Mouse (Mus musculus) embryo, embryonic 10.5 days (tissue): ENCODE measurements around the gene Gm49673.
"Not testable (repeated sequence)": the region's sequence is repeated elsewhere in the genome, so short reads cannot be mapped to it uniquely, and the experiment has no call there.

Experiments
- DNase-seq: peaks from one replicate; pipeline ENCODE4 v3.0.0-alpha.2; 2015; ENCODE audit warnings: low spot score

Gene Gm49673

DNA sequence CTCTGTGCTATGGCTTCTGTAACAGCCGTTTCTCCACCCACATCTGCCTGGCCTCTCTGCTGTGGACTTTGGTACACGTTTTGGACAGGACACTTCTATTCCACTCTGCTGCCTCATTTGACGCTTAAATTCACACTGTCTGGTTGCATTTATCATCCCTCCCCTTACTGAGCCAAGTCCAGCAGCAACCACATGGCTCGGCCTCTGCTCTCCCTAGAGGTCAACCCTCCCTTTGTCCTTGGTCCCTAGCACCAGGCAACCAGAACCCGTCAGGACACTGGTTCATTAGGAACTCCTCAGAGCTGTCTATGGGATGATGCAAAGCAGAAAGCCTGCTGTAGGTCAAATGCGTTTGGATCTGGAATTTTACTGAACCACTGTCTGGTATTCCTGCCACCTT, 16.7 kb downstream of the Gm49673 start:
- DNase-seq: not testable (repeated sequence)

GRCm38 (mm10) chr17:8129578-8129977, 18.0 kb downstream of the Gm49673 start:
- not testable (repeated sequence) for DNase-seq

DNA sequence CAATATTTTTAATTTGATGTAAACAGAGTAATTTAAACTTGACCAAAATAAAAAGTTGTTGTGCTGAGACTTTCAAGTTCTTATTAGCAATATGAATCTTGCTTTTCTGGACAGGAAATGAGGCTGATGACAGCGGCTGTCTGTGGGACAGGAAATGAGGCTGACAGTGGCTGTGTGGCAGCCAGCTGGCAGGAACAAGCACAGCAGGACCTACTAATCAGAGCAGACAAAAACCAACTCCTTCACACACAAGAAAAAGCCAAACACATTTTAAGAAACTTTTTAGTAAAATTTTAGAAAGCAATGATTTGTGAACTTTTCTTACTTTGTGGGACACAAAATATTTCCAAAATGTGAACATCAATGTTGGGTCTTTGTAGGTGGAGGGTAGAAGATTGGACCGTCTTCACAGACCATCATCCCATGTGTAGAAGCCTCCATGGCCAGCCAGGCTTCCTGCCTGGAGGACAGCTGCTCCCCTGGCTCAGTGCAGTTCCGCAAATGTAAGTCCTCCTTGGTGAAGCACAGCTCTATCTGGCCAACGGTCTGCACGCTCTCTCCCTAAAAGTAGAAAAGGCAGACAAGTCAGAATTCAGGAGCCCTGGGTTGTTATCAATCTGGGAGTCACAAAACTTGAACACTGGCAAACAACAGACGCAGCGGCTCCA, 19.1 kb downstream of the Gm49673 start:
- not testable (repeated sequence) for DNase-seq

- DNase-seq: not testable (repeated sequence)
These were observed 23.0 kb downstream of the Gm49673 start for GRCm38 (mm10) chr17:8124586-8124985.

- not testable (repeated sequence) for DNase-seq
These were observed 24.6 kb downstream of the Gm49673 start for GRCm38 (mm10) chr17:8122974-8123373.

DNA sequence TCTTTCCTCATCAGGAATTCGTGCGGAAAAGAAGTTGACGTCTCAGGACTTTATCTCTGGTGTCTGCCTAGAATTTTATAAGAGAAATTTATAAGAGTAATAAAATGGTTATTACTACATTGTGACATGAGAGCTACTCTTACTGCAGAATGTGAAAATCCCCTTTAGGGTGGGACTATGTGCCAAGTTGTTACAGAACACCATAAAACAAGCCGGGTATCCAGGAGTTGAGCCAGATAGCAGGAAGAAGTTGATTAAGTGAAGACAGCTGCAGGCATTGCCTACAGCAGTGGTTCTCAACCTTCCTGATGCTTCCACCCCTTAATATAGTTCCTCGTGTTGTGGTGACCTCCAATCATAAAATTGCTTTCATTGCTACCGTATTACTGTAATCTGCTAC, 30.7 kb downstream of the Gm49673 start:
- not testable (repeated sequence) for DNase-seq

GRCm38 (mm10) chr17:8116378-8116777, 31.2 kb downstream of the Gm49673 start:
- DNase-seq: not testable (repeated sequence)

- DNase-seq: not testable (repeated sequence)
These were observed 35.4 kb downstream of the Gm49673 start for GRCm38 (mm10) chr17:8112199-8112598.

DNA sequence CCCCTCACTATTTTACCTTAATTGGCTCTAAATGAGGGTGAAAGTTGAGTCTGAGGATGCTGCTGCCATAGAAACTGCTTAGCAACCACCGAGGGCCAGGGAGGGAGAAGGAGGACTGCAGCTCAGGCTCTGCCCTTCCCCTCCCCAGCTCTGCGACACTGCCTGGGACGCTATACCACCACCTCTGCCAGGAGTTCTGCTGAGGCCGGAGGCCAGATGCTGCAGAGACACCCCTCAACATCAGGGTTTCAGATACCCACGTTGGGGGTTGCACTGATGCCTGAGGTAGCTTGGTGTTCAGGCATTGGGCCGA, 46.3 kb downstream of the Gm49673 start:
- DNase-seq: not testable (repeated sequence)

GRCm38 (mm10) chr17:8100405-8101296, 46.9 kb downstream of the Gm49673 start:
- not testable (repeated sequence) for DNase-seq

GRCm38 (mm10) chr17:8096199-8096598, 51.4 kb downstream of the Gm49673 start:
- DNase-seq: not testable (repeated sequence)

DNA sequence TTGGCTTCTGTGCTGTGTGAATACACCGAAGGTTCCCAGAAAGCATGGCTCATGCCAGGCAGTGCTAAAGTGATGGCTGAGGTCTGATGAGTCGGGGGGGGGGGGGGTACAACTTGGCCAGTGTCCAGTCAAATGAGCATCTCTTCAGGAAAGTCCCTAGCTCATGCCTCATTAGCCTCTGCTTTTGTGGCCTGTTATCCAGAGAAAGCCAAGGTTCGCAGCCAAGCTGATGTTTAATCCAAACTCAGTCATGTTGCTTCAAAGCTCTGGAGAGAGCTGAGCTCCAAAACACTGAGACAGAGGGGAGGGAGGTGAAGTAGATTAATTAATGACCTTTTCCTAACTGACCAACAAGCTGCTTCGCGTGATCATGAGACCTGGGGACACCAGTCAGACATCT, 51.9 kb downstream of the Gm49673 start:
- DNase-seq: not testable (repeated sequence)

- not testable (repeated sequence) for DNase-seq
These were observed 54.8 kb downstream of the Gm49673 start for GRCm38 (mm10) chr17:8092537-8093526.

DNA sequence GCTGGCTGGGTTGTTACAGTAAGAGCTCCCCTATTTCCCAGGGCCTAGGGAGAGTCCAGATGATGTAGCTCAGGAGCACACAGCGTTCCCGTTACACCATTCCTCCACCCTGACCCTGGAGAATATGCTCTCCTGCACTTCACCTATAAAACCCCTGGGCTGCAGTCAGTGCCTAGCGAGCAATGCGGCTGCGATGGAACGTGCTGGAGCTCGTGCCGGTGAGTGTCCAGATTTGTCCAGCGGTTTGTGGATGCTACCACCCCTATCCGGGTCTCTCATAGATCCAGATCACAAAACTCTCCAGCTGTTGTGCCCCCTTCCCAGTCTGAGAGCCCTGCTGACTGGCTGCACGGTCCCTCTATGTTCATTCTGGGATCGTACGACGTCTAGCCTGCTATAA, 56.3 kb downstream of the Gm49673 start:
- not testable (repeated sequence) for DNase-seq

DNA sequence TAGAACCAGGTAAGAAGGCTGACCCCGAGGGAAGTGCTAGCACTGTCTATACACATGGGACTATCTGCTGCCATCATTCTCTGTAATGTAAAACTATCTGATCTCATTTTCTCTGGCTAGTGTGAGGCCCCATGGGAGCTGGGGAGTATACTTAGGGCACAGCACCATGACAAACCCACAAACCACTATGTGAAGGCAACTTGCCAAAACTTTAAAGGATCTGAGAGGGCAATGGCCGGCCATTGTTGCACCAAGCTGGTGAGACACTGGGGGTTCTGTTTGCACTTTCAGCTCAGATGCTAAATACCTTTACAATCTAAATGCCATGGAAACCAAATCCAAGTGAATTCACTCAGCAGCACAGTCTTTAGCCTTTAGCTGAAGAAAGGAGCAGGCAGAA, 77.7 kb downstream of the Gm49673 start:
- not testable (repeated sequence) for DNase-seq

GRCm38 (mm10) chr17:8056637-8057138, 90.9 kb downstream of the Gm49673 start:
- DNase-seq: not testable (repeated sequence)

DNA sequence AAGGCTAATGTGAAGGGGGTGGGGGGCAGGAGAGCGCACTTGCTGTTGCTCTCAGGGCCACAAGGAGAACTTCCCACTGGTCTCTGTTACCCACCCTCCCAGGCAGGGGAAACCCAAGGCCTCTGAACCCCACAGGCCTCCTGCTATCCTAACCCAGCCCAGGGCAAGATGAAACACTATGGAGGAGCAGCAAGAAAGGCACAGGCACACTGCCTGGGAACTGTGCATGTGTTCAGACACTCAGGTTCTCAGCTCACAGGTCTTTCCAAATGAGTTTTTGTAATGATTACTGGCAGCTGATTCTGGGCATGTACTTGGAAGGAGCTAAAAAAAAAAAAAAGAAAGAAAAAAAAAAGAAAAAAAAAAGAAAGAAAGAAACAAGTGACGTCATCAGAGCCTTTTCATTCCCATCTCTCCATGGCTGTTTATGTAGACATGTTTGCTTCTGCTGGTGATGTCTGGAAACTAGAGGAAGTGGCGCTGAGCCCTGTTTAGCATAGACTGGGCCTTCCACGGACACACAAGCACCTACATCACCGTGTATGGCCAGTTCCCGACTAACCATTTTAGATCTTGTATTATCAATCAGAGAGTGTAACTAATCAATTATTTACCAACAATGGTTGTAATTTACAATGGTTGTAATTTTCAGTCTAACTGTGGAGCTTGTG, 91.5 kb downstream of the Gm49673 start:
- not testable (repeated sequence) for DNase-seq

GRCm38 (mm10) chr17:8051247-8051646, 96.3 kb downstream of the Gm49673 start:
- peak; percentile 45 for DNase-seq

DNA sequence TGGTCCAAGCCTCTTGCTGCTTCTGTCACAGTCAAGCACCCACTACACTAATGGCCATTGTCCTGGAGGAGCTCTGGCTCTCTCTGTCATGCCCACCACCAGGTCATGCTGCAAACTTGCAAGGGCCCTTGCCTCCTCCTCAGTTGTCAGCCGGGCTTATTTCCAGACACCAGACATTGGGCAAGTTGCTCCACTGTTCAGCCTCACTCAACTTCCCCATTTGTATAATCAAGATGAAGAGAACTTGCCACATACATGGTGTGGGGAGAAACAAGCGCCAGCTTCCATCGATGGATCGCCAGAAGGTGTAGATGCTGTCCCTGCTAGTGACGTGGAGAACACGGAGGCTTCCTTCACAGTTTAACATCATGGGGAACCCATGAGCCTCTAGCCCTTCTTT, 97.4 kb downstream of the Gm49673 start:
- not testable (repeated sequence) for DNase-seq

GRCm38 (mm10) chr17:8046178-8046577, 101.4 kb downstream of the Gm49673 start:
- not testable (repeated sequence) for DNase-seq

GRCm38 (mm10) chr17:8041197-8041596, 106.4 kb downstream of the Gm49673 start:
- not testable (repeated sequence) for DNase-seq
